Mouse (Mus musculus) heart, postnatal 0 days (tissue): ENCODE results near the gene Sesn3.

Source experiments
- CTCF ChIP-seq: IDR thresholded peaks from 2 replicates; pipeline ENCODE4 v1.5.1; 2016; ENCODE audit warnings: antibody characterized with exemption, control low read depth, low read depth
- EP300 ChIP-seq: IDR thresholded peaks from 2 replicates; pipeline ENCODE4 v1.6.1; 2016; ENCODE audit warnings: antibody characterized with exemption, low read depth

- TF ChIP-seq CTCF, result no peak
- no peak for TF ChIP-seq EP300
These were observed 106.6 kb downstream of the Sesn3 start, which contains the start of gene Endod1 for GRCm38 (mm10) chr9:14381353-14382055.
